Mouse (Mus musculus): ENCODE measurements around the gene Shank2.

GRCm38 (mm10) chr7:144229421-144229820 is 227.7 kb downstream of the Shank2 start:
- TF ChIP-seq CTCF (IDR thresholded peaks at IDR 0.05; ENCODE audit: borderline replicate concordance, extremely low read depth, insufficient read depth, insufficient read length) (no peak), POLR2A (IDR thresholded peaks at IDR 0.05; ENCODE audit: borderline replicate concordance, extremely low read depth, insufficient read depth, insufficient read length, poor library complexity, severe bottlenecking) (no peak)

All from brain, embryonic 14.5 days (tissue).